Mouse (Mus musculus): ENCODE results near the gene Ralgps2.

The Ralgps2 gene

GRCm38 (mm10) chr1:156813485-156813884 lies 125.9 kb downstream of the Ralgps2 start:
- H3K4me3 ChIP-seq (replicated peaks; ENCODE audit: low read length), result no peak overlapping the region
- TF ChIP-seq POU5F1 (IDR thresholded peaks at IDR 0.05; ENCODE audit: borderline replicate concordance, low read length), result no peak
- no peak for TF ChIP-seq CTCF (conservative IDR thresholded peaks at IDR 0.05; ENCODE audit: low read length)
- TF ChIP-seq NANOG (IDR thresholded peaks at IDR 0.05; ENCODE audit: borderline replicate concordance, low read length), result no peak
- peaks cover 61% of the 10 kb centered on the region for H3K36me3 ChIP-seq (ENCODE audit: insufficient read depth, low read length)
- H3K27me3 ChIP-seq (ENCODE audit: insufficient read depth, low read length), result no peaks in the 10 kb centered on the region
- no peaks in the 10 kb centered on the region for H3K9me3 ChIP-seq (ENCODE audit: low read length)
- 0 out of 2 replicates have a peak, but pooled peaks cover under 1% of the 10 kb centered on the region for H3K4me1 ChIP-seq (replicated peaks; ENCODE audit: low read depth, low read length)

GRCm38 (mm10) chr1:156812716-156813115 lies 126.7 kb downstream of the Ralgps2 start:
- Histone ChIP-seq H3K9me3 (ENCODE audit: low read length) (no peaks in the 10 kb centered on the region), H3K4me1 (replicated peaks; ENCODE audit: low read depth, low read length) (0 out of 2 replicates have a peak, but pooled peaks cover 3% of the 10 kb centered on the region), H3K36me3 (ENCODE audit: insufficient read depth, low read length) (peaks cover 58% of the 10 kb centered on the region), H3K4me3 (replicated peaks; ENCODE audit: low read length) (no peak overlapping the region), H3K27me3 (ENCODE audit: insufficient read depth, low read length) (no peaks in the 10 kb centered on the region)
- TF ChIP-seq CTCF (conservative IDR thresholded peaks at IDR 0.05; ENCODE audit: low read length) (no peak), POU5F1 (IDR thresholded peaks at IDR 0.05; ENCODE audit: borderline replicate concordance, low read length) (no peak), NANOG (IDR thresholded peaks at IDR 0.05; ENCODE audit: borderline replicate concordance, low read length) (no peak)

GRCm38 (mm10) chr1:156811928-156812327 lies 127.5 kb downstream of the Ralgps2 start:
- no peaks in the 10 kb centered on the region for H3K27me3 ChIP-seq (ENCODE audit: insufficient read depth, low read length)
- TF ChIP-seq NANOG (IDR thresholded peaks at IDR 0.05; ENCODE audit: borderline replicate concordance, low read length), result no peak
- no peak for TF ChIP-seq CTCF (conservative IDR thresholded peaks at IDR 0.05; ENCODE audit: low read length)
- no peak for TF ChIP-seq POU5F1 (IDR thresholded peaks at IDR 0.05; ENCODE audit: borderline replicate concordance, low read length)

GRCm38 (mm10) chr1:156808332-156808731 lies 131.1 kb downstream of the Ralgps2 start:
- Histone ChIP-seq H3K9me3 (ENCODE audit: low read length) (peaks cover 3% of the 10 kb centered on the region; the same call in 1 of the 2 replicates), H3K27me3 (ENCODE audit: insufficient read depth, low read length) (no peaks in the 10 kb centered on the region), H3K36me3 (ENCODE audit: insufficient read depth, low read length) (peaks cover 40% of the 10 kb centered on the region), H3K4me3 (replicated peaks; ENCODE audit: low read length) (no peak overlapping the region), H3K4me1 (replicated peaks; ENCODE audit: low read depth, low read length) (0 out of 2 replicates have a peak, but pooled peaks cover 3% of the 10 kb centered on the region)
- TF ChIP-seq NANOG (IDR thresholded peaks at IDR 0.05; ENCODE audit: borderline replicate concordance, low read length) (no peak), POU5F1 (IDR thresholded peaks at IDR 0.05; ENCODE audit: borderline replicate concordance, low read length) (no peak), CTCF (conservative IDR thresholded peaks at IDR 0.05; ENCODE audit: low read length) (no peak)

More at GRCm38 (mm10) chr1:156811928-156812327, 127.5 kb downstream of the Ralgps2 start:
- Histone ChIP-seq H3K9me3 (ENCODE audit: low read length) (no peaks in the 10 kb centered on the region), H3K4me1 (replicated peaks; ENCODE audit: low read depth, low read length) (0 out of 2 replicates have a peak, but pooled peaks cover 3% of the 10 kb centered on the region), H3K36me3 (ENCODE audit: insufficient read depth, low read length) (peaks cover 50% of the 10 kb centered on the region), H3K4me3 (replicated peaks; ENCODE audit: low read length) (no peak overlapping the region)

GRCm38 (mm10) chr1:156801276-156801675 lies 138.2 kb downstream of the Ralgps2 start:
- Histone ChIP-seq H3K4me3 (replicated peaks; ENCODE audit: low read length) (no peak overlapping the region), H3K9me3 (ENCODE audit: low read length) (peaks cover 15% of the 10 kb centered on the region), H3K27me3 (ENCODE audit: insufficient read depth, low read length) (no peaks in the 10 kb centered on the region), H3K36me3 (ENCODE audit: insufficient read depth, low read length) (peaks cover 16% of the 10 kb centered on the region; the same call in 1 of the 2 replicates), H3K4me1 (replicated peaks; ENCODE audit: low read depth, low read length) (no peaks in the 10 kb centered on the region)
- TF ChIP-seq CTCF (conservative IDR thresholded peaks at IDR 0.05; ENCODE audit: low read length) (no peak), NANOG (IDR thresholded peaks at IDR 0.05; ENCODE audit: borderline replicate concordance, low read length) (no peak), POU5F1 (IDR thresholded peaks at IDR 0.05; ENCODE audit: borderline replicate concordance, low read length) (no peak)

GRCm38 (mm10) chr1:156796251-156796650 lies 143.2 kb downstream of the Ralgps2 start:
- no peaks in the 10 kb centered on the region for H3K27me3 ChIP-seq (ENCODE audit: insufficient read depth, low read length)
- H3K4me1 ChIP-seq (replicated peaks; ENCODE audit: low read depth, low read length), result no peaks in the 10 kb centered on the region
- H3K4me3 ChIP-seq (replicated peaks; ENCODE audit: low read length), result no peak overlapping the region
- H3K9me3 ChIP-seq (ENCODE audit: low read length), result peaks cover 8% of the 10 kb centered on the region
- no peak for TF ChIP-seq NANOG (IDR thresholded peaks at IDR 0.05; ENCODE audit: borderline replicate concordance, low read length)
- TF ChIP-seq POU5F1 (IDR thresholded peaks at IDR 0.05; ENCODE audit: borderline replicate concordance, low read length), result no peak
- TF ChIP-seq CTCF (conservative IDR thresholded peaks at IDR 0.05; ENCODE audit: low read length), result no peak
- no peaks in the 10 kb centered on the region for H3K36me3 ChIP-seq (ENCODE audit: insufficient read depth, low read length)

GRCm38 (mm10) chr1:156789844-156790490 lies 149.5 kb downstream of the Ralgps2 start:
- no peaks in the 10 kb centered on the region for H3K9me3 ChIP-seq (ENCODE audit: low read length)
- no peaks in the 10 kb centered on the region for H3K27me3 ChIP-seq (ENCODE audit: insufficient read depth, low read length)
- H3K36me3 ChIP-seq (ENCODE audit: insufficient read depth, low read length), result no peaks in the 10 kb centered on the region
- peaks cover 6% of the 10 kb centered on the region for H3K4me1 ChIP-seq (replicated peaks; ENCODE audit: low read depth, low read length)
- no peak overlapping the region for H3K4me3 ChIP-seq (replicated peaks; ENCODE audit: low read length)
- TF ChIP-seq CTCF (conservative IDR thresholded peaks at IDR 0.05; ENCODE audit: low read length) (no peak), NANOG (IDR thresholded peaks at IDR 0.05; ENCODE audit: borderline replicate concordance, low read length) (0 out of 2 replicates have a peak, but pooled peaks have one; percentile 17)

GRCm38 (mm10) chr1:156787164-156787863 lies 152.1 kb downstream of the Ralgps2 start:
- no peak for TF ChIP-seq CTCF (conservative IDR thresholded peaks at IDR 0.05; ENCODE audit: low read length)
- TF ChIP-seq POU5F1 (IDR thresholded peaks at IDR 0.05; ENCODE audit: borderline replicate concordance, low read length), result no peak
- no peak for TF ChIP-seq NANOG (IDR thresholded peaks at IDR 0.05; ENCODE audit: borderline replicate concordance, low read length)
- H3K4me1 ChIP-seq (replicated peaks; ENCODE audit: low read depth, low read length), result peaks cover 8% of the 10 kb centered on the region
- no peaks in the 10 kb centered on the region for H3K36me3 ChIP-seq (ENCODE audit: insufficient read depth, low read length)
- H3K9me3 ChIP-seq (ENCODE audit: low read length), result no peaks in the 10 kb centered on the region
- no peak overlapping the region for H3K4me3 ChIP-seq (replicated peaks; ENCODE audit: low read length)
- H3K27me3 ChIP-seq (ENCODE audit: insufficient read depth, low read length), result no peaks in the 10 kb centered on the region
